In genomic region chr7:133114847-133115470, GRCm38 (mm10) we compare ENCODE assay signal across 8 mouse cellular contexts. TPM values are rescaled to one million over a fixed set of nuclear protein-coding genes. Genes with fewer than 3 reads are reported as not detected.
DNase-seq lines count a peak whose midpoint lies in the region; ATAC-seq lines count a peak whose summit lies in the region.

No protein-coding gene starts in this region.

- 14% methylated on average over 19 of the region's 20 CpGs for WGBS in embryonic facial prominence, embryonic 14.5 days
- WGBS in hindbrain, embryonic 15.5 days, result 22% methylated on average over 20 of the region's 20 CpGs
- WGBS in liver, embryonic 11.5 days, result 6% methylated on average over 20 of the region's 20 CpGs
- 10% methylated on average over 20 of the region's 20 CpGs for WGBS in neural tube, embryonic 12.5 days

- peaks cover 74% of the 10 kb centered on the region for H3K4me1 ChIP-seq in embryonic facial prominence, embryonic 14.5 days (ENCODE audit: control insufficient read depth, insufficient read depth, low read length)
- peaks cover 82% of the 10 kb centered on the region for H3K4me1 ChIP-seq in hindbrain, embryonic 15.5 days (replicated peaks)
- H3K4me1 ChIP-seq in liver, embryonic 11.5 days (replicated peaks; ENCODE audit: control insufficient read depth, insufficient read depth, low read length), result peaks cover 50% of the 10 kb centered on the region
- H3K4me1 ChIP-seq in neural tube, embryonic 12.5 days, result peaks cover 89% of the 10 kb centered on the region

- no peak overlapping the region; the same call in 1 of the 2 replicates for H3K9ac ChIP-seq in embryonic facial prominence, embryonic 14.5 days (ENCODE audit: low read depth, low read length)
- no peak overlapping the region for H3K9ac ChIP-seq in hindbrain, embryonic 15.5 days
- H3K9ac ChIP-seq in liver, embryonic 11.5 days (ENCODE audit: low read depth, low read length), result peak overlapping the region; percentile 58; the same call in 1 of the 2 replicates
- H3K9ac ChIP-seq in neural tube, embryonic 12.5 days, result no peak overlapping the region

- no peaks in the 10 kb centered on the region for H3K9me3 ChIP-seq in embryonic facial prominence, embryonic 14.5 days (ENCODE audit: control insufficient read depth, low read length)
- no peaks in the 10 kb centered on the region for H3K9me3 ChIP-seq in hindbrain, embryonic 15.5 days
- no peaks in the 10 kb centered on the region for H3K9me3 ChIP-seq in liver, embryonic 11.5 days (ENCODE audit: control insufficient read depth, low read length)
- no peaks in the 10 kb centered on the region for H3K9me3 ChIP-seq in neural tube, embryonic 12.5 days

- DNase-seq in lung, adult 18-20 months, result peak; percentile 56 to 70
- DNase-seq in lung, postnatal 25 days (ENCODE audit: low spot score), result no peak
- no peak for DNase-seq in embryonic facial prominence, embryonic 14.5 days (ENCODE audit: low spot score)
- peak; percentile 64 for DNase-seq in liver, embryonic 11.5 days (ENCODE audit: low spot score)
- no peak for DNase-seq in left cerebral cortex, adult 8-10 months (ENCODE audit: low spot score in 2 of 2)
- DNase-seq in retina, embryonic 14.5 days (ENCODE audit: low spot score), result no peak

- no peak overlapping the region for H3K27ac ChIP-seq in embryonic facial prominence, embryonic 14.5 days (replicated peaks; ENCODE audit: low read depth, low read length)
- no peak overlapping the region for H3K27ac ChIP-seq in hindbrain, embryonic 15.5 days (replicated peaks)
- no peak overlapping the region for H3K27ac ChIP-seq in liver, embryonic 11.5 days (ENCODE audit: low read depth, low read length)
- no peak overlapping the region for H3K27ac ChIP-seq in neural tube, embryonic 12.5 days

- H3K36me3 ChIP-seq in embryonic facial prominence, embryonic 14.5 days (ENCODE audit: control insufficient read depth, insufficient read depth, low read length), result no peaks in the 10 kb centered on the region
- no peaks in the 10 kb centered on the region for H3K36me3 ChIP-seq in hindbrain, embryonic 15.5 days
- H3K36me3 ChIP-seq in liver, embryonic 11.5 days (ENCODE audit: control insufficient read depth, insufficient read depth, low read length), result no peaks in the 10 kb centered on the region
- H3K36me3 ChIP-seq in neural tube, embryonic 12.5 days, result no peaks in the 10 kb centered on the region

- H3K4me3 ChIP-seq in embryonic facial prominence, embryonic 14.5 days (ENCODE audit: low read depth, low read length), result no peak overlapping the region
- no peak overlapping the region for H3K4me3 ChIP-seq in hindbrain, embryonic 15.5 days
- H3K4me3 ChIP-seq in liver, embryonic 11.5 days (ENCODE audit: low read depth, low read length), result peak overlapping the region; percentile 49
- 0 out of 2 replicates have a peak overlapping the region, but pooled peaks have one; percentile 5 for H3K4me3 ChIP-seq in neural tube, embryonic 12.5 days

- ATAC-seq in embryonic facial prominence, embryonic 14.5 days (ENCODE audit: low read depth), result no peak
- ATAC-seq in hindbrain, embryonic 15.5 days (ENCODE audit: low FRiP score, low read depth), result no peak
- ATAC-seq in liver, embryonic 11.5 days (replicated peaks; ENCODE audit: low FRiP score), result peak; percentile 68
- no peak for ATAC-seq in neural tube, embryonic 12.5 days (ENCODE audit: low FRiP score, low read depth)

- peak overlapping the region; percentile 45 for H3K4me2 ChIP-seq in embryonic facial prominence, embryonic 14.5 days (ENCODE audit: low read depth, low read length)
- H3K4me2 ChIP-seq in hindbrain, embryonic 15.5 days, result peak overlapping the region; percentile 40
- H3K4me2 ChIP-seq in liver, embryonic 11.5 days, result peak overlapping the region; percentile 65
- H3K4me2 ChIP-seq in neural tube, embryonic 12.5 days (replicated peaks), result peak overlapping the region; percentile 48

- no peaks in the 10 kb centered on the region for H3K27me3 ChIP-seq in embryonic facial prominence, embryonic 14.5 days (replicated peaks; ENCODE audit: control insufficient read depth, insufficient read depth, low read length)
- H3K27me3 ChIP-seq in hindbrain, embryonic 15.5 days, result no peaks in the 10 kb centered on the region
- H3K27me3 ChIP-seq in liver, embryonic 11.5 days (replicated peaks; ENCODE audit: control insufficient read depth, insufficient read depth, low read length), result no peaks in the 10 kb centered on the region
- no peaks in the 10 kb centered on the region for H3K27me3 ChIP-seq in neural tube, embryonic 12.5 days (replicated peaks)

RNA-seq across cellular contexts. Expression of gene Fgfr2, which starts 8.2 kb away (rescaled TPM):
- polyA plus RNA-seq in embryonic facial prominence, embryonic 14.5 days (2014; fragmentation: Nextera tagmentation; extraction: Ambion mirVana), result 106 and 119 TPM in 2 replicates
- 23.9 and 28.5 TPM in 2 replicates for polyA plus RNA-seq in hindbrain, embryonic 15.5 days (2015; fragmentation: Nextera tagmentation; extraction: Ambion mirVana)
- polyA plus RNA-seq in liver, embryonic 11.5 days (2014; fragmentation: Nextera tagmentation; extraction: Ambion mirVana), result 30.0 and 32.6 TPM in 2 replicates
- polyA plus RNA-seq in neural tube, embryonic 12.5 days (2016; fragmentation: Nextera tagmentation; extraction: Ambion mirVana), result 65.0 and 68.0 TPM in 2 replicates
- total RNA-seq in left cerebral cortex, adult 8-10 months (2022), result 10 to 100 TPM; 50.6 to 73.1 (median 64.8) TPM

RNA-seq across cellular contexts. Expression of gene Ctbp2, which starts 9.2 kb away (rescaled TPM):
- 63.0 and 69.5 TPM in 2 replicates for polyA plus RNA-seq in embryonic facial prominence, embryonic 14.5 days (2014; fragmentation: Nextera tagmentation; extraction: Ambion mirVana)
- 61.6 and 65.0 TPM in 2 replicates for polyA plus RNA-seq in hindbrain, embryonic 15.5 days (2015; fragmentation: Nextera tagmentation; extraction: Ambion mirVana)
- 42.7 and 47.9 TPM in 2 replicates for polyA plus RNA-seq in liver, embryonic 11.5 days (2014; fragmentation: Nextera tagmentation; extraction: Ambion mirVana)
- polyA plus RNA-seq in neural tube, embryonic 12.5 days (2016; fragmentation: Nextera tagmentation; extraction: Ambion mirVana), result 122 and 131 TPM in 2 replicates
- 10 to 100 TPM; 26.0 to 30.6 (median 27.5) TPM for total RNA-seq in left cerebral cortex, adult 8-10 months (2022)

Comparison
In these comparisons a context has a peak if more than half of its experiments do, and no peak if none do; other contexts are left out.
1. DNase-seq: peak in lung, adult 18-20 months (2 of 2) and liver, embryonic 11.5 days (single experiment); none in lung, postnatal 25 days (single experiment), embryonic facial prominence, embryonic 14.5 days (single experiment), left cerebral cortex, adult 8-10 months (0 of 2) and retina, embryonic 14.5 days (single experiment).
2. H3K4me3 ChIP-seq: peak in liver, embryonic 11.5 days (single experiment) and neural tube, embryonic 12.5 days (single experiment); none in embryonic facial prominence, embryonic 14.5 days (single experiment) and hindbrain, embryonic 15.5 days (single experiment).
3. Peak in every context shown above with its lines, with median percentiles within 50 percentile points of each other: H3K4me2 ChIP-seq.